In genomic region chr1:191180397-191180796, GRCm38 (mm10) we compare ENCODE assay signal across 13 mouse cellular contexts. TPM values are rescaled to one million over a fixed set of nuclear protein-coding genes. Genes with fewer than 3 reads are reported as not detected.
A peak's percentile ranks its signal among the peaks of the same experiment; 100 is the strongest.
DNase-seq lines count a peak whose midpoint lies in the region; ATAC-seq and TF ChIP-seq lines count a peak whose summit lies in the region.
"Had no signal": no experiment of that assay in that cellular context is flagged by ENCODE, and none has a peak within 500 bp of the region (broad histone marks: within the 10 kb centered on the region; RNA-seq: fewer than 3 reads in every experiment).

No protein-coding gene starts in this region.

- DNase-seq in liver, postnatal 0 days = no peak
- DNase-seq in layer of hippocampus, adult 8-10 months (ENCODE audit: low spot score in 2 of 2) = no peak
- no peak for DNase-seq in gastrocnemius, postnatal 25 days
- DNase-seq: cerebellum, adult 11-12 months; layer of hippocampus, adult 9-11 months had no signal

- peaks cover 42% of the 10 kb centered on the region for H3K27me3 ChIP-seq in liver, postnatal 0 days (ENCODE audit: insufficient read depth, low read length)
- peaks cover 96% of the 10 kb centered on the region for H3K27me3 ChIP-seq in liver, embryonic 12.5 days (replicated peaks)
- peaks cover 13% of the 10 kb centered on the region for H3K27me3 ChIP-seq in heart, embryonic 13.5 days (replicated peaks)
- peaks cover 11% of the 10 kb centered on the region for H3K27me3 ChIP-seq in intestine, postnatal 0 days (replicated peaks; ENCODE audit: control insufficient read depth, insufficient read depth, low read length)

- TF ChIP-seq EP300 in liver, postnatal 0 days (IDR thresholded peaks at IDR 0.05; ENCODE audit: low read depth) = no peak

- H3K36me3 ChIP-seq in liver, postnatal 0 days (replicated peaks; ENCODE audit: insufficient read depth, low read length) = peaks cover 7% of the 10 kb centered on the region; the same call in 1 of the 2 replicates
- H3K36me3 ChIP-seq in liver, embryonic 12.5 days = no peaks in the 10 kb centered on the region
- H3K36me3 ChIP-seq in heart, embryonic 13.5 days = peaks cover 21% of the 10 kb centered on the region
- no peaks in the 10 kb centered on the region for H3K36me3 ChIP-seq in intestine, postnatal 0 days (ENCODE audit: control insufficient read depth, insufficient read depth)
- H3K36me3 ChIP-seq in macrophage (ENCODE audit: inconsistent target) = peaks cover 35% of the 10 kb centered on the region
- H3K36me3 ChIP-seq: embryonic facial prominence, embryonic 10.5 days had no signal

- H3K27ac ChIP-seq in liver, postnatal 0 days (ENCODE audit: low read depth) = 0 out of 2 replicates have a peak overlapping the region, but pooled peaks have one; percentile 8
- H3K27ac ChIP-seq in liver, embryonic 12.5 days = no peak overlapping the region
- H3K27ac ChIP-seq in heart, embryonic 13.5 days (replicated peaks) = peak overlapping the region; percentile 12; the same call in 1 of the 2 replicates
- H3K27ac ChIP-seq in intestine, postnatal 0 days (ENCODE audit: low read depth, low read length) = no peak overlapping the region
- peak overlapping the region; percentile 89 for H3K27ac ChIP-seq in macrophage
- H3K27ac ChIP-seq: embryonic facial prominence, embryonic 10.5 days had no signal

- H3K9ac ChIP-seq in liver, postnatal 0 days (replicated peaks) = no peak overlapping the region
- H3K9ac ChIP-seq in liver, embryonic 12.5 days = no peak overlapping the region
- peak overlapping the region; percentile 56; the same call in 1 of the 2 replicates for H3K9ac ChIP-seq in heart, embryonic 13.5 days
- no peak overlapping the region for H3K9ac ChIP-seq in intestine, postnatal 0 days (ENCODE audit: low read depth, low read length)

- TF ChIP-seq CTCF in liver, postnatal 0 days (IDR thresholded peaks at IDR 0.05; ENCODE audit: low read depth) = no peak
- no peak for TF ChIP-seq CTCF in intestine, postnatal 0 days (IDR thresholded peaks at IDR 0.05; ENCODE audit: low read depth)

- peaks cover 76% of the 10 kb centered on the region for H3K79me2 ChIP-seq in macrophage (ENCODE audit: inconsistent target)

- H3K4me1 ChIP-seq in liver, postnatal 0 days (ENCODE audit: insufficient read depth) = peaks cover 38% of the 10 kb centered on the region
- H3K4me1 ChIP-seq in liver, embryonic 12.5 days = peaks cover 37% of the 10 kb centered on the region
- peaks cover 64% of the 10 kb centered on the region for H3K4me1 ChIP-seq in heart, embryonic 13.5 days
- peaks cover 33% of the 10 kb centered on the region for H3K4me1 ChIP-seq in intestine, postnatal 0 days (replicated peaks; ENCODE audit: control insufficient read depth, insufficient read depth, low read length)

- WGBS in liver, postnatal 0 days (ENCODE audit: insufficient replicate concordance) = 41% methylated on average over 4 of the region's 4 CpGs
- WGBS in liver, embryonic 12.5 days (ENCODE audit: insufficient replicate concordance) = 29% methylated on average over 4 of the region's 4 CpGs
- 59% methylated on average over 4 of the region's 4 CpGs for WGBS in heart, embryonic 13.5 days
- WGBS in intestine, postnatal 0 days = 34% methylated on average over 4 of the region's 4 CpGs
- WGBS in macrophage (ENCODE audit: missing documents) = 9% methylated on average over 4 of the region's 4 CpGs

- no peak overlapping the region for H3K4me3 ChIP-seq in liver, postnatal 0 days (ENCODE audit: low read depth, low read length)
- no peak overlapping the region for H3K4me3 ChIP-seq in liver, embryonic 12.5 days
- no peak overlapping the region for H3K4me3 ChIP-seq in heart, embryonic 13.5 days
- peak overlapping the region; percentile 14 for H3K4me3 ChIP-seq in intestine, postnatal 0 days (ENCODE audit: low read depth, low read length)
- peak overlapping the region; percentile 95 for H3K4me3 ChIP-seq in macrophage (ENCODE audit: inconsistent target)
- H3K4me3 ChIP-seq: embryonic facial prominence, embryonic 10.5 days had no signal

- ATAC-seq in liver, postnatal 0 days = no peak
- no peak for ATAC-seq in liver, embryonic 12.5 days
- no peak for ATAC-seq in heart, embryonic 13.5 days (ENCODE audit: extremely low read depth, insufficient number of reproducible peaks, low FRiP score, low TSS enrichment)
- ATAC-seq in intestine, postnatal 0 days = no peak

- no peaks in the 10 kb centered on the region for H3K9me3 ChIP-seq in liver, postnatal 0 days (ENCODE audit: low read length)
- H3K9me3 ChIP-seq in liver, embryonic 12.5 days (replicated peaks) = no peaks in the 10 kb centered on the region
- no peaks in the 10 kb centered on the region for H3K9me3 ChIP-seq in heart, embryonic 13.5 days
- H3K9me3 ChIP-seq in intestine, postnatal 0 days (ENCODE audit: control insufficient read depth) = no peaks in the 10 kb centered on the region
- H3K9me3 ChIP-seq: embryonic facial prominence, embryonic 10.5 days had no signal

- H3K4me2 ChIP-seq in liver, postnatal 0 days (ENCODE audit: low read depth, low read length) = peak overlapping the region; percentile 26
- H3K4me2 ChIP-seq in liver, embryonic 12.5 days = no peak overlapping the region
- H3K4me2 ChIP-seq in heart, embryonic 13.5 days = peak overlapping the region; percentile 92
- peak overlapping the region; percentile 58 for H3K4me2 ChIP-seq in intestine, postnatal 0 days (replicated peaks; ENCODE audit: low read depth)

RNA-seq across cellular contexts. Expression of gene Fam71a, which starts 15.8 kb away (rescaled TPM):
- not detected in 2 replicates for polyA plus RNA-seq in liver, postnatal 0 days (2015; fragmentation: Nextera tagmentation; extraction: Ambion mirVana)
- not detected in 2 replicates for polyA plus RNA-seq in liver, embryonic 12.5 days (2016; fragmentation: Nextera tagmentation; extraction: Ambion mirVana)
- not detected in 2 replicates for polyA plus RNA-seq in heart, embryonic 13.5 days (2015; fragmentation: Nextera tagmentation; extraction: Ambion mirVana)
- polyA plus RNA-seq in intestine, postnatal 0 days (2015; fragmentation: Nextera tagmentation; extraction: Ambion mirVana) = not detected in 2 replicates
- 1 to 10 TPM in 2 of 26 experiments, under 1 TPM in 11, not detected in 13; 0.28 to 1.7 (median 0.57) TPM for total RNA-seq in macrophage (2018; cell fraction: chromatin; rRNA removed)
- total RNA-seq in macrophage (2018; cell fraction: cytosol; rRNA removed) = under 1 TPM in 2 of 26 experiments, not detected in 24; 0.09 TPM
- total RNA-seq in macrophage (2018; cell fraction: nucleus; rRNA removed) = 10 to 100 TPM in 1 of 26 experiments, 1 to 10 TPM in 1, under 1 TPM in 15, not detected in 9; 0.21 to 15.2 (median 0.40) TPM
- not detected in 3 replicates for polyA plus RNA-seq in macrophage (2018)
- total RNA-seq in layer of hippocampus, adult 8-10 months (2022) = not detected
- not detected for total RNA-seq in gastrocnemius, postnatal 25 days (2021)
- total RNA-seq: midbrain, postnatal 0 days had no signal
- polyA plus RNA-seq: embryonic facial prominence, embryonic 10.5 days; forebrain, embryonic 11.5 days; limb, embryonic 14.5 days; midbrain, postnatal 0 days had no signal

RNA-seq across cellular contexts. Expression of gene Atf3, which starts 37.4 kb away (rescaled TPM):
- polyA plus RNA-seq in liver, postnatal 0 days (2015; fragmentation: Nextera tagmentation; extraction: Ambion mirVana) = 1.00 and 1.3 TPM in 2 replicates
- 2.3 and 2.4 TPM in 2 replicates for polyA plus RNA-seq in liver, embryonic 12.5 days (2016; fragmentation: Nextera tagmentation; extraction: Ambion mirVana)
- 14.0 and 15.2 TPM in 2 replicates for polyA plus RNA-seq in heart, embryonic 13.5 days (2015; fragmentation: Nextera tagmentation; extraction: Ambion mirVana)
- polyA plus RNA-seq in intestine, postnatal 0 days (2015; fragmentation: Nextera tagmentation; extraction: Ambion mirVana) = 5.0 and 6.7 TPM in 2 replicates
- 100 to 1,000 TPM in 22 of 26 experiments, 10 to 100 TPM in 4; 71.4 to 886 (median 177) TPM for total RNA-seq in macrophage (2018; cell fraction: chromatin; rRNA removed)
- 1,000 to 10,000 TPM in 3 of 26 experiments, 100 to 1,000 TPM in 23; 230 to 1,349 (median 405) TPM for total RNA-seq in macrophage (2018; cell fraction: cytosol; rRNA removed)
- 1,000 to 10,000 TPM in 2 of 26 experiments, 100 to 1,000 TPM in 24; 130 to 1,042 (median 343) TPM for total RNA-seq in macrophage (2018; cell fraction: nucleus; rRNA removed)
- polyA plus RNA-seq in macrophage (2018) = 201 to 678 TPM (median 211 TPM) in 3 replicates
- total RNA-seq in layer of hippocampus, adult 8-10 months (2022) = 1 to 10 TPM in 3 of 4 experiments, under 1 TPM in 1; 0.80 to 7.7 (median 3.5) TPM
- 10 to 100 TPM in 1 of 2 experiments, 1 to 10 TPM in 1; 7.0 to 12.6 TPM for total RNA-seq in gastrocnemius, postnatal 25 days (2021)

Comparison
In these comparisons a context has a peak if more than half of its experiments do, and no peak if none do; other contexts are left out.
1. H3K27ac ChIP-seq: peak in liver, postnatal 0 days (single experiment), heart, embryonic 13.5 days (single experiment) and macrophage (single experiment); none in liver, embryonic 12.5 days (single experiment) and intestine, postnatal 0 days (single experiment).
2. H3K4me3 ChIP-seq: peak in intestine, postnatal 0 days (single experiment) and macrophage (single experiment); none in liver, postnatal 0 days (single experiment), liver, embryonic 12.5 days (single experiment) and heart, embryonic 13.5 days (single experiment).
3. RNA of gene Atf3, which starts 37.4 kb away (polyA plus RNA-seq): 201 to 678 TPM in macrophage; 14.0 to 15.2 TPM in heart, embryonic 13.5 days, 5.0 to 6.7 TPM in intestine, postnatal 0 days, 2.3 to 2.4 TPM in liver, embryonic 12.5 days and 1.00 to 1.3 TPM in liver, postnatal 0 days; every median in the first group is over 10 times any median in the second.